Mouse (Mus musculus): ENCODE measurements around the gene Rbmxl1. TPM values are rescaled to one million over a fixed set of nuclear protein-coding genes. Genes with fewer than 3 reads are reported as not detected.
A peak's percentile ranks its signal among the peaks of the same experiment; 100 is the strongest.
"Not testable (repeated sequence)": the region's sequence is repeated elsewhere in the genome, so short reads cannot be mapped to it uniquely, and the experiment has no call there.

Gene Rbmxl1
- 10 to 100 TPM; 53.0 to 54.4 (median 53.5) TPM for total RNA-seq (2022)

- peak; percentile 71 to 89 for DNase-seq (ENCODE audit: low spot score in 2 of 2)
These were observed at the start of gene Rbmxl1 for GRCm38 (mm10) chr8:78508719-78509272. TSS of gene Rbmxl1 (minus strand) at chr8:78508898.

- DNase-seq (ENCODE audit: low spot score in 2 of 2) = no peak
These were observed 48.2 kb upstream of the Rbmxl1 start for GRCm38 (mm10) chr8:78556773-78557434.

- DNase-seq (ENCODE audit: low spot score in 2 of 2) = no peak
These were observed 47.1 kb upstream of the Rbmxl1 start for GRCm38 (mm10) chr8:78555817-78556216.

- DNase-seq (ENCODE audit: low spot score in 2 of 2) = no peak
These were observed 42.0 kb upstream of the Rbmxl1 start for GRCm38 (mm10) chr8:78550752-78551134.

GRCm38 (mm10) chr8:78549971-78550751 lies 41.5 kb upstream of the Rbmxl1 start:
- no peak for DNase-seq (ENCODE audit: low spot score in 2 of 2)

- DNase-seq (ENCODE audit: low spot score in 2 of 2) = not testable (repeated sequence)
These were observed 36.6 kb upstream of the Rbmxl1 start for GRCm38 (mm10) chr8:78545153-78545817.

GRCm38 (mm10) chr8:78544545-78544944 lies 35.8 kb upstream of the Rbmxl1 start:
- no peak for DNase-seq (ENCODE audit: low spot score in 2 of 2)

GRCm38 (mm10) chr8:78543621-78544020 lies 34.9 kb upstream of the Rbmxl1 start:
- DNase-seq (ENCODE audit: low spot score in 2 of 2) = no peak

GRCm38 (mm10) chr8:78542670-78543069 lies 34.0 kb upstream of the Rbmxl1 start:
- not testable (repeated sequence) for DNase-seq (ENCODE audit: low spot score in 2 of 2)

GRCm38 (mm10) chr8:78537795-78538194 lies 29.1 kb upstream of the Rbmxl1 start:
- DNase-seq (ENCODE audit: low spot score in 2 of 2) = no peak

GRCm38 (mm10) chr8:78536716-78537115 lies 28.0 kb upstream of the Rbmxl1 start:
- DNase-seq (ENCODE audit: low spot score in 2 of 2) = no peak

- DNase-seq (ENCODE audit: low spot score in 2 of 2) = no peak
These were observed 25.3 kb upstream of the Rbmxl1 start for GRCm38 (mm10) chr8:78533981-78534380.

- DNase-seq (ENCODE audit: low spot score in 2 of 2) = no peak
These were observed 6.4 kb upstream of the Rbmxl1 start for GRCm38 (mm10) chr8:78515132-78515531.

GRCm38 (mm10) chr8:78514706-78515105 lies 6.0 kb upstream of the Rbmxl1 start:
- no peak for DNase-seq (ENCODE audit: low spot score in 2 of 2)

- DNase-seq (ENCODE audit: low spot score in 2 of 2) = no peak
These were observed 4.4 kb upstream of the Rbmxl1 start for GRCm38 (mm10) chr8:78513106-78513505.

GRCm38 (mm10) chr8:78510926-78511325 lies 2.2 kb upstream of the Rbmxl1 start:
- DNase-seq (ENCODE audit: low spot score in 2 of 2) = no peak

GRCm38 (mm10) chr8:78510094-78510493 lies 1.4 kb upstream of the Rbmxl1 start:
- DNase-seq (ENCODE audit: low spot score in 2 of 2) = no peak

- DNase-seq (ENCODE audit: low spot score in 2 of 2) = peak; percentile 85 to 91
These were observed 754 bp upstream of the Rbmxl1 start, which contains the start of gene Slc10a7 for GRCm38 (mm10) chr8:78509273-78510031. TSS of gene Slc10a7 (plus strand) at chr8:78509346.

- peak in 1 of 2 experiments; percentile 27 for DNase-seq (ENCODE audit: low spot score in 2 of 2)
These were observed 549 bp downstream of the Rbmxl1 start for GRCm38 (mm10) chr8:78507979-78508718.

- DNase-seq (ENCODE audit: low spot score in 2 of 2) = no peak
These were observed 6.0 kb downstream of the Rbmxl1 start for GRCm38 (mm10) chr8:78502706-78503105.

Data from layer of hippocampus, adult 8-10 months (tissue).